8 mouse cellular contexts compared by ENCODE assay signal in the genomic region with DNA sequence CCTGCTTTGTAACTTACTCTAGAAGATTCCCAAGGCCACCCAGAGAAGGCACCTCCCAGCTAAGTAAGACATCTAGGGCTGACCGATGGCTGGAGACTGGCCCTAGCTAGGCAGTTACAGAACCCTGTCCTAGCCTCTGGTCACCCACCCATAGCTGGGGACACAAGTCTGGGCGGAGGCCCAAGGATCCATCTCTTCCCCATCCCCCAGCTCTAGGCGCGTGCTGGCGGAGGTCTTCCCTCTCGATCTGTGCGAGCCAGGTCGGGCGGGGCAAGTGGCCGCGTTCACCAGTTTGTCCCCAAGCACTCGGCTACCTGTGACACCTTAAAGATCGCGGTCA. TPM values are rescaled to one million over a fixed set of nuclear protein-coding genes. Genes with fewer than 3 reads are reported as not detected.
DNase-seq lines count a peak whose midpoint lies in the region; ATAC-seq and TF ChIP-seq lines count a peak whose summit lies in the region.

No protein-coding gene starts in this region.

- H3K4me2 ChIP-seq in intestine, embryonic 14.5 days (ENCODE audit: low read length): peak overlapping the region; percentile 74

- no peak for TF ChIP-seq POLR2A in cerebellum, adult 2 months (IDR thresholded peaks at IDR 0.05; ENCODE audit: borderline replicate concordance, insufficient read depth, low read length)
- TF ChIP-seq POLR2A in testis, adult 2 months (IDR thresholded peaks at IDR 0.05; ENCODE audit: control insufficient read depth, low read depth, low read length): no peak

- H3K27ac ChIP-seq in cerebellum, adult 2 months (ENCODE audit: insufficient read depth, low read length): no peak overlapping the region
- no peak overlapping the region for H3K27ac ChIP-seq in testis, adult 2 months (ENCODE audit: control insufficient read depth, insufficient read depth, low read depth, low read length)
- H3K27ac ChIP-seq in intestine, embryonic 14.5 days (ENCODE audit: low read depth): no peak overlapping the region

- peaks cover 3% of the 10 kb centered on the region; the same call in 1 of the 2 replicates for H3K4me1 ChIP-seq in cerebellum, adult 2 months (ENCODE audit: control insufficient read depth, insufficient read depth, low read length)
- H3K4me1 ChIP-seq in testis, adult 2 months (ENCODE audit: control insufficient read depth, insufficient read depth, low read length): peaks cover 11% of the 10 kb centered on the region
- peaks cover 6% of the 10 kb centered on the region; the same call in 1 of the 2 replicates for H3K4me1 ChIP-seq in intestine, embryonic 14.5 days (replicated peaks; ENCODE audit: control insufficient read depth, insufficient read depth, low read length)
- H3K4me1 ChIP-seq in megakaryocyte, embryonic 14.5 days: peaks cover 22% of the 10 kb centered on the region

- ATAC-seq in cerebellum, adult (ENCODE audit: insufficient number of reproducible peaks, low FRiP score, low TSS enrichment): no peak
- ATAC-seq in intestine, embryonic 14.5 days (replicated peaks; ENCODE audit: low FRiP score, low TSS enrichment, low read depth): peak; percentile 26

- no peaks in the 10 kb centered on the region for H3K9me3 ChIP-seq in intestine, embryonic 14.5 days (ENCODE audit: control insufficient read depth, low read length)
- H3K9me3 ChIP-seq in megakaryocyte, embryonic 14.5 days: no peaks in the 10 kb centered on the region

- WGBS in cerebellum, adult 2 months: 2% methylated on average over 14 of the region's 14 CpGs
- WGBS in intestine, embryonic 14.5 days: 2% methylated on average over 14 of the region's 14 CpGs

- H3K4me3 ChIP-seq in cerebellum, adult 2 months (replicated peaks; ENCODE audit: insufficient read depth, low read depth, low read length): peak overlapping the region; percentile 96
- peak overlapping the region; percentile 60 for H3K4me3 ChIP-seq in testis, adult 2 months (ENCODE audit: control insufficient read depth, low read depth, low read length)
- H3K4me3 ChIP-seq in intestine, embryonic 14.5 days (ENCODE audit: low read depth, low read length): peak overlapping the region; percentile 58
- peak overlapping the region; percentile 87 for H3K4me3 ChIP-seq in megakaryocyte, embryonic 14.5 days (replicated peaks)

- H3K27me3 ChIP-seq in cerebellum, adult 2 months (ENCODE audit: control insufficient read depth, insufficient read depth, low read length): no peaks in the 10 kb centered on the region
- H3K27me3 ChIP-seq in testis, adult 2 months (ENCODE audit: control insufficient read depth, insufficient read depth, low read length): no peaks in the 10 kb centered on the region
- no peaks in the 10 kb centered on the region for H3K27me3 ChIP-seq in intestine, embryonic 14.5 days (replicated peaks; ENCODE audit: control insufficient read depth, insufficient read depth, low read length)
- peaks cover 74% of the 10 kb centered on the region for H3K27me3 ChIP-seq in megakaryocyte, embryonic 14.5 days (replicated peaks)

- H3K9ac ChIP-seq in intestine, embryonic 14.5 days (ENCODE audit: low read length): peak overlapping the region; percentile 59

- no peak for DNase-seq in cerebellum, adult 2 months
- no peak for DNase-seq in testis, postnatal 14 days (ENCODE audit: low spot score)
- DNase-seq in intestine, embryonic 14.5 days (ENCODE audit: low spot score): no peak
- DNase-seq in thymus, postnatal 0 days (ENCODE audit: low spot score): no peak
- no peak for DNase-seq in T-cell, adult 2 months (ENCODE audit: low spot score)

- no peaks in the 10 kb centered on the region for H3K36me3 ChIP-seq in testis, adult 2 months (ENCODE audit: control insufficient read depth, insufficient read depth, low read length)
- H3K36me3 ChIP-seq in intestine, embryonic 14.5 days (ENCODE audit: control insufficient read depth, insufficient read depth, low read length): no peaks in the 10 kb centered on the region
- no peaks in the 10 kb centered on the region for H3K36me3 ChIP-seq in megakaryocyte, embryonic 14.5 days (replicated peaks; ENCODE audit: low read length)

- no peak for TF ChIP-seq CTCF in cerebellum, adult 2 months (IDR thresholded peaks at IDR 0.05; ENCODE audit: borderline replicate concordance, insufficient read depth, low read depth, low read length)
- TF ChIP-seq CTCF in testis, adult 2 months (IDR thresholded peaks at IDR 0.05; ENCODE audit: control insufficient read depth, insufficient read depth, insufficient replicate concordance, low read depth, low read length): no peak

RNA-seq across cellular contexts. Expression of gene Lrrc3, which starts 0.5 kb away (rescaled TPM):
- polyA plus RNA-seq in cerebellum, adult 2 months (2012; rRNA removed): 1.5 and 1.8 TPM in 2 replicates
- 0.57 and 1.1 TPM in 2 replicates for polyA plus RNA-seq in testis, adult 2 months (2012; rRNA removed)
- polyA plus RNA-seq in intestine, embryonic 14.5 days (2014; fragmentation: Nextera tagmentation; extraction: Ambion mirVana): 3.9 and 4.2 TPM in 2 replicates
- 0.03 TPM in 1 of 2 replicates, not detected in the other for polyA plus RNA-seq in megakaryocyte, embryonic 14.5 days (2012; ENCODE audit: insufficient read depth, low replicate concordance)
- 1.2 TPM in 2 replicates for polyA plus RNA-seq in thymus, postnatal 0 days (2015; fragmentation: Nextera tagmentation; extraction: Ambion mirVana)

RNA-seq across cellular contexts. Expression of gene Gm3285, which starts 40.1 kb away (rescaled TPM):
- not detected in 2 replicates for polyA plus RNA-seq in cerebellum, adult 2 months (2012; rRNA removed)
- polyA plus RNA-seq in testis, adult 2 months (2012; rRNA removed): not detected in 2 replicates
- not detected in 2 replicates for polyA plus RNA-seq in intestine, embryonic 14.5 days (2014; fragmentation: Nextera tagmentation; extraction: Ambion mirVana)
- not detected in 2 replicates for polyA plus RNA-seq in megakaryocyte, embryonic 14.5 days (2012; ENCODE audit: insufficient read depth, low replicate concordance)
- not detected in 2 replicates for polyA plus RNA-seq in thymus, postnatal 0 days (2015; fragmentation: Nextera tagmentation; extraction: Ambion mirVana)

RNA-seq across cellular contexts. Expression of gene Gm10318, which starts 49.2 kb away (rescaled TPM):
- polyA plus RNA-seq in cerebellum, adult 2 months (2012; rRNA removed): not detected in 2 replicates
- polyA plus RNA-seq in testis, adult 2 months (2012; rRNA removed): not detected in 2 replicates
- polyA plus RNA-seq in intestine, embryonic 14.5 days (2014; fragmentation: Nextera tagmentation; extraction: Ambion mirVana): not detected in 2 replicates
- not detected in 2 replicates for polyA plus RNA-seq in megakaryocyte, embryonic 14.5 days (2012; ENCODE audit: insufficient read depth, low replicate concordance)
- not detected in 2 replicates for polyA plus RNA-seq in thymus, postnatal 0 days (2015; fragmentation: Nextera tagmentation; extraction: Ambion mirVana)

RNA-seq across cellular contexts. Expression of gene Gm36176, which starts 55.2 kb away (rescaled TPM):
- polyA plus RNA-seq in cerebellum, adult 2 months (2012; rRNA removed): not detected in 2 replicates
- polyA plus RNA-seq in testis, adult 2 months (2012; rRNA removed): not detected in 2 replicates
- not detected in 2 replicates for polyA plus RNA-seq in intestine, embryonic 14.5 days (2014; fragmentation: Nextera tagmentation; extraction: Ambion mirVana)
- polyA plus RNA-seq in megakaryocyte, embryonic 14.5 days (2012; ENCODE audit: insufficient read depth, low replicate concordance): not detected in 2 replicates
- polyA plus RNA-seq in thymus, postnatal 0 days (2015; fragmentation: Nextera tagmentation; extraction: Ambion mirVana): not detected in 2 replicates
